Mouse (Mus musculus) cortical plate, adult 2 months (tissue): ENCODE results near the gene Ppl.

Experiments used
- CTCF ChIP-seq: fragments of 200-500 bp; IDR thresholded peaks from 2 replicates; pipeline ENCODE4 v1.5.1; 2011; ENCODE audit warnings: mild to moderate bottlenecking, control low read depth, low read length; ENCODE audit not compliant: insufficient read depth; ENCODE audit errors: extremely low read depth
- POLR2A ChIP-seq: fragments of 200-500 bp; IDR thresholded peaks from 2 replicates; pipeline ENCODE4 v1.6.1; 2011; ENCODE audit warnings: mild to moderate bottlenecking, low read length, control low read depth; ENCODE audit not compliant: insufficient read depth; ENCODE audit errors: extremely low read depth

DNA sequence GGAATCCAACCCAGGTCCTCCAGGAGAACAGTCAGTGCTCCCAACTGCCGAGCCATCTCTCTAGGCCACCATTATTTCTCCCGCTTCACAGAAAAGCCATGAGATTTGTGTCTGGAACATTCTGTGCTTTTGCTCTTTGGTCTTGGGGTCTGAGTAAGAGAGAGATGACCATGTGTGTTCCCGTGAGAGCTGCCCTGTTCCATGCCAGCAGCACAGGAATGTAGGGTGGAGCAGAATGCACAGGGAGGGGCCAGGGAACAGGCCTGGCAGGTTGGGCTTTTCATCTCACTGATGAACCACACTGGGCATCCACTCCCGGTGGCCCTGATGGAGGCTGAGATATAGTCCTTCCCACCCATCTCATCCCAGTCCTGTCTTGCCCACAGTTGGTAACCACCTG, 12.8 kb downstream of the Ppl start:
- no peak for TF ChIP-seq POLR2A
- TF ChIP-seq CTCF: no peak
